Mouse (Mus musculus) lung, embryonic 15.5 days (tissue): ENCODE data around the gene Hoxa1. TPM values are rescaled to one million over a fixed set of nuclear protein-coding genes. Genes with fewer than 3 reads are reported as not detected.

Experiments
- ATAC-seq: fragments of 200-750 bp; cut with Nextera tagmentation; 2 replicates; pipeline ENCODE4 v1.8.0; 2017; ENCODE audit warnings: moderate number of reproducible peaks, borderline replicate concordance; ENCODE audit not compliant: low FRiP score, low TSS enrichment; ENCODE audit errors: extremely low read depth
- H3K27ac ChIP-seq: fragments of 300-500 bp; sonication (generic); 2 replicates; pipeline ENCODE4 v1.5.1; 2015; ENCODE audit warnings: moderate library complexity, mild to moderate bottlenecking, inconsistent platforms
- H3K27me3 ChIP-seq: fragments of 300-500 bp; sonication (generic); 2 replicates; pipeline ENCODE4 v1.6.1; 2015; ENCODE audit warnings: inconsistent platforms
- H3K36me3 ChIP-seq: fragments of 300-500 bp; sonication (generic); 2 replicates; pipeline ENCODE4 v1.6.1; 2015; ENCODE audit warnings: inconsistent platforms
- H3K4me1 ChIP-seq: fragments of 300-500 bp; sonication (generic); 2 replicates; pipeline ENCODE4 v1.6.1; 2015; ENCODE audit warnings: inconsistent platforms
- H3K4me2 ChIP-seq: fragments of 300-500 bp; sonication (generic); 2 replicates; pipeline ENCODE4 v1.6.1; 2015; ENCODE audit warnings: inconsistent platforms, mild to moderate bottlenecking, moderate library complexity
- H3K4me3 ChIP-seq: fragments of 300-500 bp; sonication (generic); 2 replicates; pipeline ENCODE4 v1.5.1; 2015; ENCODE audit warnings: mild to moderate bottlenecking, inconsistent platforms
- H3K9ac ChIP-seq: fragments of 300-500 bp; sonication (generic); 2 replicates; pipeline ENCODE4 v1.6.1; 2015; ENCODE audit warnings: inconsistent platforms
- H3K9me3 ChIP-seq: fragments of 300-500 bp; sonication (generic); 2 replicates; pipeline ENCODE4 v1.6.1; 2016; ENCODE audit warnings: inconsistent platforms
- WGBS: fragments of 180-500 bp; shearing (Covaris S2); methylation state at CpG from one replicate; pipeline ENCODE4 v1.1.7; 2015; 5-methylcytosine and 5-hydroxymethylcytosine counted together
- polyA plus RNA-seq: library from polyadenylated mRNA; unstranded; fragments of >200 nt; fragmentation: Nextera tagmentation; extraction: Ambion mirVana; gene quantifications from 2 replicates; pipeline ENCODE4 v1.2.1, GENCODE M21; 2015

The Hoxa1 gene
- 1.3 and 1.4 TPM in 2 replicates for polyA plus RNA-seq

DNA sequence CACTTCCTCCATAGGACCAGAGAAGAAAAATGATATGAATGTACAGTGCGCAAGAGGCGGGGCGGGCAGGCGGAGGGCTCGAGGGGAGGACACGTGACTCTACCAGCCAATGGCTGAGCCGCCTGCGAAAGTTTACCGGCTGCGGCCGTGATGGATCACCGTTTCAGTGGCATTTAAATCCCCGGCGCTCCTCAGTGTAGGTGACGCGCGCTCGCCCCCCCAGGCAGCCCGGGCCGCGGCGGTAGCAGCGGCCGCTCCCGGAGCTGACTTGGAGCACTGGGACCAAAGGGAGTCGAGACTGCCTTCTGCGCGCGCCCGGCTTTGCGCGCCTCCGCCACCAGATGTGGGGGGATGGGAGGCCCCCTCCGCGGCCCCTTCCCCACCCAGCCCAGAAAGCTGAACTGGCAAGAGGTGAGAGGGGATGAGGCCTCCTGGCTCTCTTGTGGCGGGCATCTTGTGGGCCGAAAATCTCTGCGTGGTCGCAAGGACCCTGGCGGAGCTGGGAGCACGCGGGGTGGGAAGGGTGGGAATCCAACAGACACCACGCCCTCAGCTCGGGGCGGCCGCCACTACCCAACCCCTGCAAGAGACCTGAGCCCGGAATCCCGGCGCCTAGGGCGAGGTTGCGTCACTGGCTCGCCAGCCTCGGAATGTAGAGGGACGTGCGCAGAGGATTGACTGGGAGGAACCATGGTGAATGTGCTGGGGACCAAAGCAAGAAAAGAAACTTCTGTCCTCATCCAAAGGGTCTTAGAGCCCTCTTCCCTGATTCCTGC lies at the start of gene Hoxa1:
Hoxa1 (minus strand) TSS at position 42 of the 776 bp plus-strand sequence.
- Histone ChIP-seq H3K4me3 (peak within 1 kb of the TSS; percentile 72), H3K9ac (peak within 1 kb of the TSS; percentile 65), H3K27me3 (peaks cover 84% of the 10 kb centered on the region), H3K9me3 (no peaks in the 10 kb centered on the region), H3K27ac (peak within 1 kb of the TSS; percentile 95), H3K36me3 (no peaks in the 10 kb centered on the region), H3K4me1 (peaks cover 24% of the 10 kb centered on the region), H3K4me2 (peak within 1 kb of the TSS; percentile 90)
- under 1% methylated on average over 55 of the region's 55 CpGs for WGBS
- ATAC-seq, result peak; percentile 80

DNA sequence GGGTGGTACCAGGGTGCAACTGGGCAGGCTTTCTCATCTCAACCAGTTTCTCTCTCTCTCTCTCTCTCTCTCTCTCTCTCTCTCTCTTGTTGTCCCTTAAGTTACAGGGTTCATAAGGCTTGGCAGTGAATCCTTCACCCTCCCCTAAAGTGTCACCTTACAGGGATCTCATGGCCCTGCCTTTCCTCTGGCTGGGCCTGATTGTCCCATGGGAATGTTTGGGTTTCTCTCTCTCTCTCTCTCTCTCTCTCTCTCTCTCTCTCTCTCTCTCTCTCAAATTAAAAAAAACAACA lies 49.5 kb upstream of the Hoxa1 start:
- Histone ChIP-seq H3K27ac (peak overlapping the region; percentile 77), H3K27me3 (peaks cover 96% of the 10 kb centered on the region)
- no peak for ATAC-seq

DNA sequence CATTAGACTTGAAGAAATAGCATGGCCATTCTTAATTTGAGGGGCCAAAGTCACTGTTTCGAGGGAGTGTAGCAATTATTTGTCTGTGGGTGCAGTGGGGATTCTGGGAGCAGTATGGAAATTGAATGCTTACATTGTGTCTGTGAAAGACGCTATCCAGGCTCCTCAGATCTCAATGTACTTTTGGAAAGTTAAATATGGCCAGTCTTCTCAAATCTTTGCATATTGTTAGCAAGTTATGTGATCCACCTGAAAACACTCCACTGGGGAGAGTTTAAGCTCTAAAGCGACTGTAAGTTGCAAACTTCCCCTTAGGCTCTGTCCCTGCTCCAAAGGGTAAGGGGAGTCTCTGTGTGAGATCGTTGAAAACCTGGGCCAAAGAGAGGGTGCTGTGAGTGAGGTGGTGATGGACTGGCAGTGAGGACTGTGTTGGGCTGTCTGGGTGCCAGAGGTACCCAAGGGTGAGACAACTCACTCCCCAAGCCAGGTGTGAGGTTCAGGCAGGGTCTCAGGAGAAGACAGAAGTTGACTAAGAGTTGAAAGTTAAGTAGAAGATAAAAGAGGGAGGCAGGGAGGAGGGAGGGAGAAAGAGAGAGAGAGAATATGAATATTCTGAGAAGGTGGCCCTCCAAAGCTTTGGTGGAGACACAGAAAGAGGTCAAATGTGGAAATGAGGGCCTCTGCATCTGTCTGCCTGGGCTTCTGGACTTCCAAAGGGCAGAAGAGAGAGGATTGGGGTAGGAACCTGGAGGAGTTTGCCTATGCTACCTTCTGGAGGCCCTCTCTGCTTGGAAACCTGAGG lies 49.0 kb upstream of the Hoxa1 start:
- peak overlapping the region; percentile 42; the same call in 1 of the 2 replicates for H3K4me3 ChIP-seq

More for the DNA sequence above, 49.5 kb upstream of the Hoxa1 start:
- Histone ChIP-seq H3K9me3 (no peaks in the 10 kb centered on the region), H3K4me3 (peak overlapping the region; percentile 42; the same call in 1 of the 2 replicates), H3K4me2 (peak overlapping the region; percentile 66), H3K9ac (0 out of 2 replicates have a peak overlapping the region, but pooled peaks have one; percentile 42), H3K36me3 (no peaks in the 10 kb centered on the region), H3K4me1 (no peaks in the 10 kb centered on the region; the same call in 1 of the 2 replicates)

DNA sequence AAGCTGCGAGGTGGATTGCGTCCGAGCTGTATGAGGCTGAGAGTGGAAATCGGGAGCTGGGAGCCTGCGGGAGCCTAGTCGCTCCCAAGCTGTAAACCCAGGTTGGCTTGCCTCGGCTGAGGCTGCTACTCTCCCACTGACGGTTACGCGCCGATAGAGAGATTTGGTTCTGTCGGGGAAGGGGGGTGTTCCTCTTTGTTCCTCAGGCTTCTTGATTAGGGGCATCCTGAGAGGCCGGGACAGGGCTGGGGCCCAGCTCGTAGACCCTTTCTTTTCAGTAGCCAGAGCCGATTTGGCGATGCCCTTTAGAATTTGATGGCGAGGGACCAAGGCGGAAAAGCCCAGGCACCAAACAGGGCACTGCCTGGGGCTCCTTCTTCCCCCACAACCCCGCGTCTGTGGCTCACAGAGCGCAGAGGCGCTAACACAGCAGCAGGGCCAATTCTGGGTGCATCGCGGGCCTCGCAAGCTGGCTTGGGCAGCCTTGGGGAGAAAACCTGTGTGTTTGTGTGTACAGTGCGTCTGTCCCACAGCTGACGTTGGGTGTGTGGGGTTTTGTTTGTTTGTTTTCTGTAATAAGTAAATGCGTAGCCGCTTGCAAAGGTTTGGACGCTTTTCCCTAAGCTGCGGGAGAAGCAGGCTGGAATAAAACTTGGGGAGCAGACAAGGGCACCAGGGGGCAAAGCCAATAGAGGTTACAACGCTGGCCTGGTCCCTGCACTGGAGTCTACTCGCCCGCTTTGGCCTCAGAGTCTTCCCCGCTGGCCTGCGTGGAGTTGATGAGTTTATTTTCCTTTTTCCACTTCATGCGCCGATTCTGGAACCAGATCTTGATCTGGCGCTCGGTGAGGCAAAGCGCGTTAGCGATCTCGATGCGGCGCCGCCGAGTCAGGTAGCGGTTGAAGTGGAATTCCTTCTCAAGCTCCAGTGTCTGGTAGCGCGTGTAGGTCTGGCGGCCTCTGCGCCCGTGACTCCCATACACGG lies 47.8 kb upstream of the Hoxa1 start:
- no peak for ATAC-seq
- peak overlapping the region; percentile 74 for H3K4me3 ChIP-seq
- peak overlapping the region; percentile 66 for H3K4me2 ChIP-seq
- H3K9ac ChIP-seq, result peak overlapping the region; percentile 42
- peaks cover 93% of the 10 kb centered on the region for H3K27me3 ChIP-seq
- peak overlapping the region; percentile 51 for H3K27ac ChIP-seq
- H3K9me3 ChIP-seq, result no peaks in the 10 kb centered on the region
- H3K4me1 ChIP-seq, result no peaks in the 10 kb centered on the region; the same call in 1 of the 2 replicates
- 16% methylated on average over 55 of the region's 55 CpGs for WGBS
- H3K36me3 ChIP-seq, result no peaks in the 10 kb centered on the region

More for the DNA sequence above, 49.0 kb upstream of the Hoxa1 start:
- H3K27me3 ChIP-seq, result peaks cover 95% of the 10 kb centered on the region
- H3K9ac ChIP-seq, result peak overlapping the region; percentile 42
- 30% methylated on average over 4 of the region's 4 CpGs for WGBS
- H3K4me2 ChIP-seq, result peak overlapping the region; percentile 66
- H3K36me3 ChIP-seq, result no peaks in the 10 kb centered on the region
- ATAC-seq, result no peak
- H3K27ac ChIP-seq, result peak overlapping the region; percentile 71
- no peaks in the 10 kb centered on the region; the same call in 1 of the 2 replicates for H3K4me1 ChIP-seq
- no peaks in the 10 kb centered on the region for H3K9me3 ChIP-seq

DNA sequence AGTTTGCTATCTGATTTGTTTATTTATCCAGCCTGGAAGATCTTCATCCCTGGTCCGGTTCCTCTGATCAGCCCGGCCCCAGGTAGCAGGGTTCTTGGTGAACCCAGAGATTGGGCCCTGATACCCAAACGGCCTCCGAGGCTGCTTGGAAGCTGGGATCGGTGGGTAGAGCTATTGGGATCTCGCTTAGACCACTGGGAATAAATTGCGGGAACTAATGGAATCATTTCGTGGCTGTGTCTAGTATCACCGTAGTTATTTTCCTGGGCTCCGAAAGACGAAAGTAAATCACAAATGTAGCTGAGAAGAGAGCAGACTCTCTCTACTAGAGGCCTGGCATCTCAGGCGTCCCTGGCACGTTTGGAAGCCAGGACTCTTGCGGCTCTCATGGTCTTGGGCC lies 47.1 kb upstream of the Hoxa1 start:
- WGBS, result 13% methylated on average over 14 of the region's 14 CpGs
- H3K36me3 ChIP-seq, result no peaks in the 10 kb centered on the region
- H3K9ac ChIP-seq, result peak overlapping the region; percentile 42
- H3K4me2 ChIP-seq, result peak overlapping the region; percentile 66
- H3K27me3 ChIP-seq, result peaks cover 92% of the 10 kb centered on the region
- ATAC-seq, result no peak
- peak overlapping the region; percentile 74 for H3K4me3 ChIP-seq
- no peaks in the 10 kb centered on the region; the same call in 1 of the 2 replicates for H3K4me1 ChIP-seq
- H3K9me3 ChIP-seq, result no peaks in the 10 kb centered on the region
- peak overlapping the region; percentile 51 for H3K27ac ChIP-seq

DNA sequence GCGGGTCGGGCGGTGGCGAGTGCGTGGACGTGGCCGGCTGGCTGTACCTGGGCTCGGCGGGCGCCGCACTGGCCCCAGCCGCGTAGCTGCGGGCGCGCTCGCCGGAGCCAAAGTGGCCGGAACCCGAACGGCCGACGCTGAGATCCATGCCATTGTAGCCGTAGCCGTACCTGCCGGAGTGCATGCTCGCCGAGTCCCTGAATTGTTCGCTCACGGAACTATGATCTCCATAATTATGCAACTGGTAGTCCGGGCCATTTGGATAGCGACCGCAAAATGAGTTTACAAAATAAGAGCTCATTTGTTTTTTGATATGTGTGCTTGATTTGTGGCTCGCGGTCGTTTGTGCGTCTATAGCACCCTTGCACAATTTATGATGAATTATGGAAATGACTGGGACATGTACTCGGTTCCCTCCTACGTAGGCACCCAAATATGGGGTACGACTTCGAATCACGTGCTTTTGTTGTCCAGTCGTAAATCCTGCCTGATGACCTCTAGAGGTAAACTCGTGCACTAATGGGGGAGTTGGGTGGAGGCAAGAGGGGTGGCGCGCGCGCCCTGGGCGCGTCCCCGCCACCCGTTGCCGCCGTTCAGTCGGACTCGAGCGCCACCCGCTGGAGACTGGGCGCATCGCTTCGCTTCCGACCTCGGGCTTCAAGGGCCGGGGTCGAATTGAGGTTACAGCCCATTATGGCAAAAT lies 46.1 kb upstream of the Hoxa1 start, which contains the start of gene Hoxa5:
Hoxa5 (minus strand) TSS at position 538 of the 703 bp plus-strand sequence.
- Histone ChIP-seq H3K4me1 (no peaks in the 10 kb centered on the region; the same call in 1 of the 2 replicates), H3K36me3 (no peaks in the 10 kb centered on the region), H3K27ac (peak within 1 kb of the TSS; percentile 91), H3K27me3 (peaks cover 91% of the 10 kb centered on the region), H3K9ac (peak within 1 kb of the TSS; percentile 97), H3K4me2 (peak within 1 kb of the TSS; percentile 66), H3K9me3 (no peaks in the 10 kb centered on the region), H3K4me3 (peak within 1 kb of the TSS; percentile 74)
- under 1% methylated on average over 65 of the region's 65 CpGs for WGBS
- peak; percentile 88 for ATAC-seq

DNA sequence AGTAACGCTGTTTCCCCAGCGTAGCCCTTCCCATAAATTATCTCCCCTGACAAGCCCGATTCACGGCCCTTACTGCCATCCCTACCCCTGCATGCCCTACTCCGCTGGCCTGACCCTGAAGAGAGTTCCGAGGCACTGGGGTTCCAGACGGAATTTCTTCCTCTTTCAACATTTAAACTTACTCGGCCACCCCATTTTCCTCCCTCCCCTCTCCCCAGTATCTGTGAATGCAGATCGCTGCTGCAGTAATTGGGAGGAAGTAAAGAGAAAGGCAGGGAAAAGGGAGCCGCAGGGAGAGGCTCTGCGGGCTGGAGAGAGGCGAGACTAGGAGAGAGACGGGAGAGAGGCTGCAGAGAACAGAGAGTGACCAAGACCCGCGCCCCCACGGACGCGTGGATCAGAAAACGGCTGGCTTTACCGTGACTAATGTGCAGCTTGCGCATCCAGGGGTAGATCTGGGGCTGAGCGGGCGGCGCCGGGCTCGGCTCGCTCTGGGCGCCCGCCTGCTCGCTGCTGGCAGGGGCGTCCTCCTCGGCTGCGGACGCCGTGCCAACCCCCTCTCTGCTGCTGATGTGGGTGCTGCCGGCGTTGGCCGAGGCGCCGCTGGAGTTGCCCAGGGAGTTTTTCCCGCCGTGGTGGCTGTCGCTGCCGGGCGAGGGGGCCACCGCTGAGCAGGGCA lies 45.4 kb upstream of the Hoxa1 start:
- peaks cover 4% of the 10 kb centered on the region; the same call in 1 of the 2 replicates for H3K4me1 ChIP-seq
- H3K27ac ChIP-seq, result peak overlapping the region; percentile 91
- 0 out of 2 replicates have a peak, but pooled peaks have one; percentile 1 for ATAC-seq
- no peaks in the 10 kb centered on the region for H3K9me3 ChIP-seq
- H3K36me3 ChIP-seq, result no peaks in the 10 kb centered on the region
- WGBS, result under 1% methylated on average over 45 of the region's 46 CpGs
- H3K27me3 ChIP-seq, result peaks cover 89% of the 10 kb centered on the region
- peak overlapping the region; percentile 74 for H3K4me3 ChIP-seq
- peak overlapping the region; percentile 97 for H3K9ac ChIP-seq
- H3K4me2 ChIP-seq, result peak overlapping the region; percentile 66

DNA sequence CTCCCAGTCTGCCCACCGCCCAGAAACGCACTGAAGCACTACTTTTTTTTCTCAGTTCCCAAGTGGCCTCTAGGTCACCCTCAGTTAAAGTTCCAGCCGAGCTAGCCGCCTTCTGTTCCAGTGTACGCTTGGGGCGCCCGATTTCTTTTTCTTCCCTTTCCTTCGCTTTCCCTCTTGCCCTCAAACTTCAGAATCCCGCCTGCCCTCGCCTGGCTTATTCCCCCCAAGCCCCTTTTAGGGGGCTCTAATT lies 44.9 kb upstream of the Hoxa1 start:
- peaks cover 89% of the 10 kb centered on the region for H3K27me3 ChIP-seq
- H3K4me3 ChIP-seq, result peak overlapping the region; percentile 74
- H3K9me3 ChIP-seq, result no peaks in the 10 kb centered on the region
- H3K4me2 ChIP-seq, result peak overlapping the region; percentile 66
- H3K9ac ChIP-seq, result peak overlapping the region; percentile 97
- H3K36me3 ChIP-seq, result no peaks in the 10 kb centered on the region
- WGBS, result under 1% methylated on average over 10 of the region's 10 CpGs
- peaks cover 9% of the 10 kb centered on the region; the same call in 1 of the 2 replicates for H3K4me1 ChIP-seq
- H3K27ac ChIP-seq, result peak overlapping the region; percentile 91
- no peak for ATAC-seq

DNA sequence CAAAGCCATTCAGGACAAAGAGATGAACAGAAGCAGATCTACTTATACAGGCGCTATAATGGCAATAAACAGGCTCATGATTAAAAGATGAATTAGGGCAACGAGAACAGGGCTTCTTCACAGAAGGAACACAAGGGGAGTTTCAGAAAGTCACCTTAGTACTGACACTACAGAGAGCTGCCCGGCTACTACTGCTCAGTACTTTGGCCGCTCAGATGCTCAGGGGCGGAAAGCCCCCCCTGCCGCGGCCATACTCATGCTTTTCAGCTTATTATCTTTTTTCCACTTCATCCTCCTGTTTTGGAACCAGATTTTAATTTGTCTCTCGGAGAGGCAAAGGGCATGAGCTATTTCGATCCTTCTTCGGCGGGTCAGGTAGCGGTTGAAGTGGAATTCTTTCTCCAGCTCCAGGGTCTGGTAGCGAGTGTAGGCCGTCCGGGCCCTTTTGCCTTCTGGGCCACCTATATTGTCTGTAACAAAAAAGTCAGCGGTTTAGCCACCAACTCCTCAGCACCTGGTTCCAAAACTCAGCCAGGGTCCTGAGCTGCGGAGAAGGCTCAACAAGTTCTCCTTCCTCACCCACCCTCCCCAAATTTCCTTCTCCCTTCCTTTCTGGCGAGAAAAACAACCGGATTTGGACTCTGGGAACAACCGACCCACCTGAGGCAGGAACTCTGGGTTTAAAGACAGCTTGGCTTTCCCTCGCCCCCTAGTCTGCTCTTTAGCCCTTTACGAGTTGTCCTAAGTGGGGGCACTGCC lies 44.4 kb upstream of the Hoxa1 start:
- H3K4me2 ChIP-seq, result peak overlapping the region; percentile 66
- peak overlapping the region; percentile 97 for H3K9ac ChIP-seq
- peaks cover 90% of the 10 kb centered on the region for H3K27me3 ChIP-seq
- H3K27ac ChIP-seq, result peak overlapping the region; percentile 91
- no peaks in the 10 kb centered on the region for H3K9me3 ChIP-seq
- WGBS, result 5% methylated on average over 22 of the region's 22 CpGs
- peaks cover 10% of the 10 kb centered on the region; the same call in 1 of the 2 replicates for H3K4me1 ChIP-seq
- peak overlapping the region; percentile 74 for H3K4me3 ChIP-seq
- ATAC-seq, result no peak
- H3K36me3 ChIP-seq, result no peaks in the 10 kb centered on the region

DNA sequence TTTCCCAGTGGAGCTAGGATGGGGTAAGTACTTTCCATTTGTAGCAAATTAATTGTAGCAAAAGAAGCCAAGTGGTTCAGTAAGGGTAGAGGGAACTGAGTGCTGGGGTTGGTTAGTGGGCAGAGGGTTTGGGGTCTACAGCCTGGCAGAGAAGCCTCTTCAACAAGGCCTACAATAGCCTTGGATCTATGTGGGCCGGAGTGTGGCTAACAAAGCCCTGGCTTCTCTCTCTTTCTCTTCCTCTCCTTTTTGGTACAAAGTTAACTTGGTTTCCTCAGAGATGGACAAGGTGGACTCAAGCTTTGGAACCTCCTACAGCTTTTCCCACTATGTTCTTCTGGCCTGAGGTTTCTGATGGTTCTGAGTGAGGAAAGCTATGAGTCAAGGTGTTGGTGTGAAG lies 43.2 kb upstream of the Hoxa1 start:
- peak overlapping the region; percentile 74 for H3K4me3 ChIP-seq
- peaks cover 19% of the 10 kb centered on the region for H3K4me1 ChIP-seq
- H3K36me3 ChIP-seq, result no peaks in the 10 kb centered on the region
- H3K27me3 ChIP-seq, result peaks cover 91% of the 10 kb centered on the region
- peak overlapping the region; percentile 97 for H3K9ac ChIP-seq
- no peaks in the 10 kb centered on the region for H3K9me3 ChIP-seq
- H3K4me2 ChIP-seq, result peak overlapping the region; percentile 66
- ATAC-seq, result no peak
- peak overlapping the region; percentile 86 for H3K27ac ChIP-seq
- WGBS, result 11% methylated on average over 1 of the region's 1 CpGs
